Mouse (Mus musculus) layer of hippocampus, postnatal 25 days (tissue): Measurements from ENCODE around the gene Tbr1. TPM values are rescaled to one million over a fixed set of nuclear protein-coding genes. Genes with fewer than 3 reads are reported as not detected.
A peak's percentile ranks its signal among the peaks of the same experiment; 100 is the strongest.

Source experiments
- DNase-seq, 2 experiments: peaks; one replicate each; pipeline ENCODE4 v3.0.0; 2022; ENCODE audit warnings: mixed read lengths in 2 of 2, low spot score in 1 of 2; ENCODE audit errors: extremely low spot score in 1 of 2
- microRNA-seq, 2 experiments: library from miRNA; unstranded; fragments of <30 nt; microRNA quantifications; one replicate each; pipeline ENCODE4 v1.2.0; 2021
- total RNA-seq, 2 experiments: library from RNA; stranded (reverse); gene quantifications; 2 replicates each; pipeline ENCODE4 v1.2.3; 2021

The Tbr1 gene
- total RNA-seq, 2 experiments from 2014 or later = 37.0 to 41.4 TPM

DNA sequence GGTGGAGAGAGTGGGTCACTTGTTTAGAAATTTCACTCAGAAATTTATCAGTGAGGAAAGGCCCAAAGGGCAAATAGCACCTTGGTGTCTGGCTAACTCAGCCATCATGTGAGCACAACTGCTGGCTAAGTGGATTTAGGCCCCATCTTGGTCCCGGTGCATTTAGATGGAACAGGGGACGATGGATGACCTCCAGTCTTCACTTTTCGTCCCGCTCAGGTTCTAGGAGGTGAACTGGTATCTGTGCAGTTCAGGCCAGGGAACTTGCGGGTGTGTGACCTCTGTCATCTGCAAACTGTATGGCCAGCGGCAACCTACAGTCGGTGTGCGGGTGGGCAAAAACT is 8.4 kb downstream of the Tbr1 start:
- no peak for DNase-seq

DNA sequence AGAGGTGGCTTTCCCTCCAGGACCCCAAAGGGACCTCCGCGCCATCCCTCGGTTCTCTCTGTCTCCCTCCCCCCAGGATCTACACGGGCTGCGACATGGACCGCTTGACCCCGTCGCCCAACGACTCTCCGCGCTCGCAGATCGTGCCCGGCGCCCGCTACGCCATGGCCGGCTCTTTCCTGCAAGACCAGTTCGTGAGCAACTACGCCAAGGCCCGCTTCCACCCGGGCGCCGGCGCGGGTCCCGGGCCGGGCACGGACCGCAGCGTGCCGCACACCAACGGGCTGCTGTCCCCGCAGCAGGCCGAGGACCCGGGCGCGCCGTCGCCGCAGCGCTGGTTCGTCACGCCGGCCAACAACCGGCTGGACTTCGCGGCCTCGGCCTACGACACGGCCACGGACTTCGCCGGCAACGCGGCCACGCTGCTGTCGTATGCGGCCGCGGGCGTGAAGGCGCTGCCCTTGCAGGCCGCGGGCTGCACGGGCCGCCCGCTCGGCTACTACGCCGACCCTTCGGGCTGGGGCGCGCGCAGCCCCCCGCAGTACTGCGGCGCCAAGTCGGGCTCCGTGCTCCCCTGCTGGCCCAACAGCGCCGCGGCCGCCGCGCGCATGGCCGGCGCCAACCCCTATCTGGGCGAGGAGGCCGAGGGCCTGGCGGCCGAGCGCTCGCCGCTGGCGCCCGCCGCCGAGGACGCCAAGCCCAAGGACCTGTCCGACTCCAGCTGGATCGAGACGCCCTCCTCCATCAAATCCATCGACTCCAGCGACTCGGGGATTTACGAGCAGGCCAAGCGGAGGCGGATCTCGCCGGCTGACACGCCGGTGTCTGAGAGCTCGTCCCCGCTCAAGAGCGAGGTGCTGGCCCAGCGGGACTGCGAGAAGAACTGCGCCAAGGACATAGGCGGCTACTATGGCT is 9.0 kb downstream of the Tbr1 start:
- DNase-seq = peak in 1 of 2 experiments; percentile 29

DNA sequence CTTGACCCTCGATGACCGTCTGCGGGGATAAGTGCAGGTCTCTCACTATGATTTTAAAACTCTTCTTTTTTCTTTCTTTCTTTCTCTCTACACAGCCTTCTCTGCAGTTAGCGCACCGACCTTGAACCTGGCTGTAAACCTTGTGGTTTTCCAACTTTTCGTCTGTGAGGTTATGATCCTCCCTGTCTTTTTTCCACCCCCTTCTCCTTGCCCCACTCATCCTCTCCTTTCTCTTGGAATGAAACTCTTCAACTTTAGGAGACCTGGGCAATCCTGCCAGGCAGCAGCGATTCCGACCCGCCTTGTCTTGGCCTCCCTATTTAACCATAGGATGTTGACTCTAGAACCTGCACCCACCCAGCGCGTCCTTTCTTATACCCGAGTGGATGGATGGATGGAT is 9.8 kb downstream of the Tbr1 start:
- DNase-seq = no peak

DNA sequence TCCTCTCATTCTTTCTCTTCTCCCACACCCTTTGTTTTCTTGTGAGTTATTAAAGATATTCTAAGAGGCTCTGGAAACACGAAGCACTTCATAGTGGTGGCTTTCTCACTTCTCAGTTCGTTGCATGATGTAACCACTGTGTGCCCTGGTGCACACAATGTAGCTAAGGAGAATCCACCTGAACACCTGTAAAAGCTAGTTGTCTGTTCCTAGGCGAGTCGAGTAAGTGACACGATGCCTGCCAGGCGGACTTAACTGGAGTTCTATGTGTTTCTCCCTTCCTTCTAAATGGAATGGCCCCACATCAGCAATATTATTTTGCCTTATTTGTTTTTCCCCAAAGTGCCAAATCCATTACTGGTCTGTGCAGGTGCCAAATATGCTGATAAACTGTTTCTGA is 10.4 kb downstream of the Tbr1 start:
- DNase-seq = no peak

DNA sequence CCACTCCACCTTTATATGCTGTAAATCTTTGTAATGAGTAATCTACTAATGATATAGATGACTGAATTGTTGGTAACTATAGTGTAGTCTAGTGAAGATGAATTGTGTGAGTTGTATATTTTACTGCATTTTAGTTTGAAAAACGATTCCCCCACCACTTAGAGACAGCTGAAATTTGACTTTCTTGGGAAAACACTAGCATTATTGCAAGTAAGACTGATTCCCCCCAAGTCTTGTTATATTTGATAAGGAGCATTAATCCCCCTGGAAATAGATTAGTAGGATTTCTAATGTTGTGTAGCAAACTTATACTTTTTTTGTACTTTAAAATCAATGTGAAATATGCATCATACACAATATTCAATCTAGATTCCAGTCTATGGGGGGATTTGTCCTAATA is 10.8 kb downstream of the Tbr1 start:
- DNase-seq = no peak

DNA sequence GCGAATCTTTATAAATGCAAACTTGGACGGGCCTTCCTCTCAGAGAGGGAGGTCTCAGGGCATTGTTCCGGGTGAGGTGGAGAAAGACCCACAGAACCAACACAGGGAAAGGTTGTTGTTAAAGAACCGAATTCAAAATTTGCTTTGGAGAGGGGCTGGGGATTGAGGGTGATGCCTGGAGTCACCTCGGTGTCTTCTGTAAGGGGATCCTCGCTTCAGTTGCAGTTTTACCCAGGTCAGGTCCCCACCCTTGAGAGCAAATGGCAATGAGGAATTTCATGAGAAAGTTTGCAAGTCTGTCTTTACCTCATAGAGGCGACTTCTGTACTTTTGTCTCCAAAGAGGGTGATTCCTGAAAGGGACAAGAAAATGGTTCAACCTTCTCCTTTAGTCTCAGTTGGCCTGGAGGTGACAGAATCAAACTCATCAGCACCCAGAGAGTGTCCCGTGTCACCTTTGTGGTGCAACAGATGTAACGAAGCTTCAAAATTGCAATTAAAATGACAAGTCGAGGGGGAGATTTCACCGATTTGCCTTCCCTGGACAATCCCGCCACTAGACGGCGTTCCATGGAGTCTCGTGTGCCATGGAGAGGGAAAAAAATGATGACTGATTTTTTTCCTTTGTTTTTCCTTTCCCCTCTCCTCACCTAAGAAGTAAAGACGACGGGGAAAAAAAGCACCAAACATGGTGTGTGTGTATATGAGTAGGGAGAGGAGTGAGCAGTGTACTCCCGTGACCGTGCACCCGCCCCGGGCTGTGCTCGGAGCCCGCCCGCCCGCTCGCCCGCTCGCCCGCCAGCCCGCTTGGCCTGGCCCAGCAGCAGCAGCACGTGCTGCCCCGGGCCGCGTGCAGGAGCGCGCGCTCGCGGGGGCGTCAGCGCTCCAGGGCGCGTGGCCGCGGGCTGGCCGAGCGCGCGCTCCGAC is 12.1 kb downstream of the Tbr1 start:
- DNase-seq = peak in 1 of 2 experiments; percentile 53

DNA sequence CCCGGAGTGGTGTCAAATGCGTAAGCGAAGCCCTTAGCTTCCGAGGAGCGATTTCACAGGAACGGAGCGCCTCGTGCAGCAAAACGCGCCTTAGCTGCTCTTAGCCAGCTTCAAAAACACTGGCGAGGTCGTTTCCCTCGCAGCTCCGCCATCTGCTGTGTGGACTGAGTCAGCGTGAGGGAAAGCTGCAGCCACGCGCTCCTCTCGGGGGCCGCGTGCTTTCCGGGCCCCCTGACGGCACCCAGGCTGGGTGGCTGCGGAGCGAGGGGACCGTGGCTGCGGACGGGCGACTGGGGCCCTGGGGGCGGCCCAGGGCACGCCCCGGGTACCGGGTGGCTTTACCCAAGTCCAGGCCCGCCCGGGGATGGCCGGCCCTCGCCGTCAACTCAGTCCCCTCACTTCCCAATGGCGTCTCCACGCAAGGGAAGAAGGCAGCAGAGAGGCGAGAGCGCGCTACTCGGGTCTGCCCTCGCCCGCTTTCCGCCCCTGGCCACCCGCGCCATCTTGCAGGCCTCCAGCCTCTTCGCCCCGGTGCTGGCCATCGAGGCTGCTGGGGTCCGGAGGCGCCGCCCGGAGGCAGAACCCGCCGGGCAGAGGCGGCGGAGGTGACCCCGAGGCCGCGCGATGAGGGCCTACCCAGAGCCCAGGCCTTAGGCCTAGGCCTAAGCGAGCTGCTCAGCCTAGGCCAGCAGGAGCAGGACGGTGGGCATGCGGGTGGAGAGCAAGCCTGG is 13.0 kb downstream of the Tbr1 start:
- DNase-seq = peak in 1 of 2 experiments; percentile 32

DNA sequence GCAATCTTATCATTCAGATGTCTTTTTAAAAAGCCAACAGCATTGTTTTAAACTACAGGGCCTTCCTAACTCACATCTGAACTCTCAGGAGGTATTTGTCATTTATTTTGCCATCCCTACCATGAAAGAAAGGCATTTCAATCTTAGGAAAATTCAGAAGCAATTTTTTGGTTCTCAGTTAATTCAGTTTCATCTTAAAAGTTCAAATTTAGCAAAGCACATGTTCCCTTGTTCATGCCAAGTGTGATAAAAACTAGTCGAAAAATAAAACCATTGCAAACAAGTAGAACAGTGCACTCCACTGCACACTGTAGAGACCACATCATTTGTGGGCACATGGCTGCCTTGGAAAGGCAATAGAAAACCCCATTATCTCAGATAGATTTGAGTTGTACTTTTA is 15.5 kb downstream of the Tbr1 start:
- no peak for DNase-seq

DNA sequence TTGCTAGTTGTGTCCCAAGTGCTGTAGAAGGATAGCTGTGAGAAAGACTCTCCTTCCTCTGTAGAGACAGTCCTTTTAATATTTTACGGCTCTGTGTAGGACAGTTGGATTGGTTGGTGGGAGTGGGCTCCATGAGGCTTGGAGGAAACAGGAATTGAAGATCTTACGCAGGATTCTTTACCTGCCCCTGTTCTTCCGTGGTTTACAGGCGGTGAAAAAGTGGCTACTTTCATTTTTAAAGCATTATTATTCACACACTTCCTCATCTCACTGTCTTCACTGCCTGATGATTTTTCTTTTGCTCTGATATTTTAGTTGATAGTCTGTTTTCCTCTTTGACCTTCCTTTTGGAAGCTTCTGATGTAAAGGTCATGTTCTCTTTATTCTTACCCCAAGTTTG is 17.5 kb downstream of the Tbr1 start:
- no peak for DNase-seq

DNA sequence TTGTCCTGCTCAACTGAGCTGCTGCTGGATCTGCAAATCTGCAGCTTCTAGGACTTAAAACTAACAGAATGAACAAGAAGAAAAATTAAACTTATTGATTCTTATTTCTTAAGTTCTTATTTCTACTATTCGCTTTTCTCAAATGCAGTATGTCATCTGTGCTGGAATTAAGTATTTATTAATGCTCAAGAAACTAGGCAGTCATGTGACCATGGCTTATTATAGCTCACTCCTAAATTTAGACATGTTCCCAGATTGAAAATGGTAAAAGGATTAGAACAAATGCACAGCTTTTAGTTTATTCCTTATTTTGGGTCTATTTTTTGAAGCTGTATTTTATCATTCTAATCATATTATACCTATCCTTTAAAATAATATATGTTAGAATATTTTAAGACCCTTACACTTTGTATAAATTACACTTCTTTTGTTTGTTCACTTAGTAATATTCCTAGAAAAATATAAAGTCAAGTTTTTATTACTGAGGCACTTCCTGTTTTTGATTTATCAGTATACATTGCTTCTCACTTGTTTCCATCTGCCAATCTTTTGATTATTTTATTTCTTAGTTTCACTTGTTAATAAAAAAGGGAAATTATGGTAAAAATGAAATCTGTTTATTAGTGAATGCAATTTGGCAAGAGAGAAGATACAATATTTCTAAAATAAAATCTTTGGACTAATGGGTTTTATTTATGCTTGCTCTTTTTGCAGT is 20.9 kb downstream of the Tbr1 start:
- DNase-seq = no peak

DNA sequence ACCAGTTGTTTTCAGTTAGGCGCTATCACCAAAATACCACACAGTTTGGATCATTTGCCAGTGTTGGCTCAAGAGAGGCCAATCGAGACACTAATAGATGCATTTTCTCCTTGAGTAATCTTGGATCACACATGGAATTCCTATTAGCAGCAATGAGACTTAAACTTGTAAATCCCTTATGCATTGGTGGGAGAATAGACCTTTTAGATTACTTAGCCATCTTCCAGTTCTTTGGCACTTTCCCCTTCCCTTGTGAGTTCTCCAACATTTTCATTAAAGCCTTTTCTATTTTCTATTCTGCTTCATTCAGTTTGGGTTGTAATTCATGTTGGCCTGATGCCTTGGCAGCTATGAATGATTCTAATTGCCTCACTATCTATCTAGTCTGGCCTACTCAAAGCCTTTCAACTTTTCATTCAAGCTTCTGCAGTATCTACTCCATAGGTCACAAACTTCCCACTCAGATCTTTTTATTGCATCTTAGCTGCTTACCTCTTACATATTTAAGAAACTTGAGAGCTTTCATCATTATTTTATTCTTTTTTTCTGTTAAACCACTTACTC is 34.6 kb downstream of the Tbr1 start:
- DNase-seq = no peak

Small RNA genes lying within 50 kb of the gene (microRNA-seq; reads per million reads assigned to microRNA genes)
- gene Gm22403 = 0 reads per million in 2 experiments

Other genes starting within 250 kb of the Tbr1 start
- gene Tank, start 224.3 kb upstream of the Tbr1 start, total RNA-seq = 10 to 100 TPM; 29.4 to 29.6 TPM
- gene Psmd14, start 91.2 kb upstream of the Tbr1 start, total RNA-seq = 100 to 1,000 TPM; 103 to 111 TPM
- gene Slc4a10, start 243.5 kb downstream of the Tbr1 start, total RNA-seq = 100 to 1,000 TPM; 204 TPM